Mouse (Mus musculus) adrenal gland, adult (tissue): Measurements from ENCODE around the gene Dgkh.
A peak's percentile ranks its signal among the peaks of the same experiment; 100 is the strongest.

Experiments used
- DNase-seq, 2 experiments: peaks; one replicate each; pipeline ENCODE4 v3.0.0; 2022 to 2023; ENCODE audit warnings: low spot score in 1 of 2; ENCODE audit not compliant: inconsistent age in 2 of 2

Gene Dgkh

GRCm38 (mm10) chr14:78541319-78541718, 191.3 kb downstream of the Dgkh start:
- peak; percentile 37 to 71 for DNase-seq

DNA sequence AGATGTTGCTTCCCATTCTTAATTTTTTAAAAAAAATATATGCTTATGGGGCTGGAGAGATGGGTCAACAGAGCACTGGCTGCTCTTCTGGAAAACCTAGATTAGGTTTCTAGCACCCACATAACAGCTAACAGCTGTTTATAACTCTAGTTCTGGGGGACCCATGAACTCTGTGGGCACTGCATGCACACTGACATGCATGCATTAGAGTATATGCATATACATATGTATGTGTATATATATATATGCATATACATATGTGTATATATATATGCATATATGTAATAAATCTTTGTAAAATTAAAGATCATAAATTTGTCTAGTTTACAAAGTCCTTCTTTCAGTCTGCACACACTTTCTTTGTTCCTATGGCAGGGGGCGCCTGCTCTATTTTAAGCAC, 192.8 kb downstream of the Dgkh start:
- DNase-seq = no peak

- DNase-seq = no peak
These were observed 193.8 kb downstream of the Dgkh start for GRCm38 (mm10) chr14:78538572-78539320.

GRCm38 (mm10) chr14:78537551-78537950, 195.0 kb downstream of the Dgkh start:
- no peak for DNase-seq

GRCm38 (mm10) chr14:78536281-78537165, 196.1 kb downstream of the Dgkh start, which contains the start of gene Akap11:
Akap11 (minus strand) TSS chr14:78536808.
- DNase-seq = peak; percentile 97 to 98

DNA sequence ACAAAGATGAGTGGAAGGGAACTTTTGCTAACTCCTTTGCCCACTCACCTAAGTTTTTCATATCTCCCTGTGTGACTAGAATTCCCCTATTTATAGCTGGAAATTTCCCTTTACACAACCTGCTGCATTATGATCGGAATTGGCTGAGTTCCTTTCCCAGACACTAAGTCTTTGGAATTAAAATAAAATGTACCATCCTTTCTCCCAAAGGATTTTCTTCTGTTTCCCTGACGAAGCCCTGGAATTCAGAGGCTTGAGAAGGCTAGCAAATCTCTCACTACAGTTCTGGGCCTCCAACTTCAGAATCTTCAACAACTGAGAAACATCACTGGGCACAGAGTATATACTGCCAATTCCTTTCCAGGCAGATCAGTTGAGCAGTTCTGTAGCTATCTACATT, 197.2 kb downstream of the Dgkh start:
- DNase-seq = peak in 1 of 2 experiments; percentile 44

- no peak for DNase-seq
These were observed 197.9 kb downstream of the Dgkh start for GRCm38 (mm10) chr14:78534651-78535050.

GRCm38 (mm10) chr14:78533701-78534100, 198.9 kb downstream of the Dgkh start:
- no peak for DNase-seq

DNA sequence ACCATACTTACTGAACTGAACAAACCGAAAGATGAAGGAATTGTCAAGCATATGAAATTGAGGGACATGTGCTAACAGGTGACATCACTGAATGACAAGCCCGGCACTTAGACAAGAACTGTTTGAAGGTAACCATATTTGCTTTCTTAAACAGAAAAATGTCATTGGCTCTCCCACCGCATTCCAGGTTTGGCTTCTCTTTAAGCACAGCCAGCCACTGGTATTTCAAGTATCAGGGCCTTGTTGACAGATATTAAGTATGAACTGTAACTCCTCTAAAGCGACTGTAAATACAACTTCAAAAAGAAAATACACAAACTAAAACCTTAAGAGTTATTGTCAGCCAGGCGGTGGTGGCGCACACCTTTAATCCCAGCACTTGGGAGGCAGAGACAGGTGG, 200.2 kb downstream of the Dgkh start:
- DNase-seq = no peak

DNA sequence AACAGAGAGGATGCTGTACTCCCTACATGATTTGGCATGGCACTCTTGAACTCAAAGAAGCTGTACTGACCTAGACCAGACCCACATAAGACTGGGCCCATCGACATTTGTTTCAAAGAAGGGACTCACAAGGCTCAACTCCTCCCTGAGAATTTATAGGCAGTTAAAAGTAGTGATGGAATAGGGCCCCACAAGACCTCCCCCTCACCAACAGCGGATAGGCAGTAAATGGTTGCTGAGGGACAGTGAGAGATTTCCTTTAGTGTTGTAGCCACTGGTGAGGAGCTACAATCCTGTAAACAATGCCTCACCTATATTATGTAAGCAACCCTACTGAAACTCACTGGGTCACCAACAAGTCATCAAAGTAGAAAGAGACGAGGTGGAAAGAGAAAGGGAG, 202.3 kb downstream of the Dgkh start:
- no peak for DNase-seq

GRCm38 (mm10) chr14:78528461-78529425, 203.8 kb downstream of the Dgkh start:
- DNase-seq = no peak

- DNase-seq = no peak
These were observed 205.7 kb downstream of the Dgkh start for GRCm38 (mm10) chr14:78526907-78527306.

GRCm38 (mm10) chr14:78526475-78526874, 206.1 kb downstream of the Dgkh start:
- no peak for DNase-seq

DNA sequence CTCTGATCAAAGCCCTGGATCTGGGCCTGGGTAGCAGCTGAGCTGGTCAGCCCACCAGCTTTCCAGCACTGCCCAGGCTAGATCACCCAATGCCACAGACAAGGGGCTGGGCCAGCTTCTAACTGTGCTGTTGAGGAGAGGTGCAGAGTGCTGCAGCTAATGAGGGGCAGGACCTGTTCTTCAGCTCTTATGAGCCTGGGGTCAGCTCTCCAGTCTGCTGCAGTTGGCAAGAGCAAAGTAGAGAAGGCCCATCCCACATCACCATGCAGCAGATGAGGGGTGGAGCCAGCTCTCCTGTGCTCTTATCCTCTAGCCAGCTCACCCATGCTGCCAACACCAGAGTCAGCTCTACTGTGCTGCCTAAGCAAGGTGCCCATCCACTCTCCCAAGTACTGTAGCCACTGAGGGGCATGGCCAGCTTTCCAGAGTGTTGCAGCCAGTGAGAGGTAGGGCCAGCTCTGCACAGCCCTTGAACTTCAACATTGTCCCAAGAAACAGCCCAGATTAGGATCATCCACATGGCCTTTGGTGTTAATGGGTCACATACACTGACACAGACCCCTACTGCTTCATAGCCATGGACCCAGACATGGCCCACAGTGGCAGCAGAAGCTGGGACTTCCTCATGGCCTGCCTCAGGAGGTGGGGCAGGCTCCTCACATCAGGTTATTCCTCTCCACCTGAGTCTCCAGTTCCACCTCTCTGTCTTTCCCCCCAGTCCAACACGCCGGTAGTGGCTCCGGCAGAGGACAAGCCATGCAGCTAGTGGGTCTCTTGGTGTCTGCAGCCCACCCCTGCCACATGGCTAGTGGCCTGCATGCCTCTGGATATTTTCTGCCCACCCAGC, 206.7 kb downstream of the Dgkh start:
- no peak for DNase-seq

DNA sequence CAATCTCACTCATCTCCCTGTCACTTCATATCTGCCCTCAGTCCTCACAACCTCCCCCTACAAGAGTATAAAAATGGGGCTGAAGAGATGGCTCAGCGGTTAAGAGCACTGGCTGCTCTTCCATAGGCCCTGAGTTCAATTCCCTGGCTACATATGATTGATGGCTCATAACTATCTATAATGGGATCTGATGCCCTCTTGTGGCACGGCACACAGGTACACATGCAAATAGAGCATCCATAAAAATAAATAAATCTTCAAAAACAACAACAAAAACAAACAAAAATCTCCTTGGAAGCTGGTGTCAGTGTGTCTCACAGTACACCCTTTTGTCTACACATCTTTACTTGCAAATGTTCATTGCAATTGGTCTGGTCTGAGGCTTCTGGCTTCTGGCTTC, 207.5 kb downstream of the Dgkh start:
- no peak for DNase-seq

- DNase-seq = no peak
These were observed 221.9 kb downstream of the Dgkh start for GRCm38 (mm10) chr14:78510713-78511112.

GRCm38 (mm10) chr14:78509791-78510190, 222.8 kb downstream of the Dgkh start:
- peak in 1 of 2 experiments; percentile 58 for DNase-seq
